Mouse (Mus musculus) neural tube, embryonic 13.5 days (tissue): ENCODE measurements around the gene Hmgcl. TPM values are rescaled to one million over a fixed set of nuclear protein-coding genes. Genes with fewer than 3 reads are reported as not detected.

ENCODE experiments used
- ATAC-seq: fragments of 200-750 bp; cut with Nextera tagmentation; 2 replicates; pipeline ENCODE4 v1.8.0; 2017; ENCODE audit warnings: low read depth, mild to moderate bottlenecking, moderate TSS enrichment, moderate library complexity
- H3K27ac ChIP-seq: fragments of 300-500 bp; sonication (generic); replicated peaks from 2 replicates; pipeline ENCODE4 v1.5.1; 2015; ENCODE audit warnings: moderate library complexity, mild to moderate bottlenecking, inconsistent platforms
- H3K27me3 ChIP-seq: fragments of 300-500 bp; sonication (generic); 2 replicates; pipeline ENCODE4 v1.6.1; 2015; ENCODE audit warnings: mild to moderate bottlenecking, inconsistent platforms
- H3K36me3 ChIP-seq: fragments of 300-500 bp; sonication (generic); 2 replicates; pipeline ENCODE4 v1.6.1; 2015; ENCODE audit warnings: mild to moderate bottlenecking, inconsistent platforms
- H3K4me1 ChIP-seq: fragments of 300-500 bp; sonication (generic); replicated peaks from 2 replicates; pipeline ENCODE4 v1.6.1; 2015; ENCODE audit warnings: inconsistent platforms
- H3K4me2 ChIP-seq: fragments of 300-500 bp; sonication (generic); 2 replicates; pipeline ENCODE4 v1.6.1; 2015; ENCODE audit warnings: inconsistent platforms, mild to moderate bottlenecking, moderate library complexity
- H3K4me3 ChIP-seq: fragments of 300-500 bp; sonication (generic); 2 replicates; pipeline ENCODE4 v1.5.1; 2015; ENCODE audit warnings: mild to moderate bottlenecking, inconsistent platforms
- H3K9ac ChIP-seq: fragments of 300-500 bp; sonication (generic); 2 replicates; pipeline ENCODE4 v1.6.1; 2015; ENCODE audit warnings: moderate library complexity, mild to moderate bottlenecking, inconsistent platforms
- H3K9me3 ChIP-seq: fragments of 300-500 bp; sonication (generic); 2 replicates; pipeline ENCODE4 v1.6.1; 2016; ENCODE audit warnings: inconsistent platforms
- WGBS: fragments of 180-500 bp; shearing (Covaris S2); methylation state at CpG from one replicate; pipeline ENCODE4 v1.1.7; 2015; 5-methylcytosine and 5-hydroxymethylcytosine counted together
- polyA plus RNA-seq: library from polyadenylated mRNA; unstranded; fragments of >200 nt; fragmentation: Nextera tagmentation; extraction: Ambion mirVana; gene quantifications from 2 replicates; pipeline ENCODE4 v1.2.1, GENCODE M21; 2015

The Hmgcl gene
- polyA plus RNA-seq, 1 experiment from 2014 or later: 59.6 TPM

DNA sequence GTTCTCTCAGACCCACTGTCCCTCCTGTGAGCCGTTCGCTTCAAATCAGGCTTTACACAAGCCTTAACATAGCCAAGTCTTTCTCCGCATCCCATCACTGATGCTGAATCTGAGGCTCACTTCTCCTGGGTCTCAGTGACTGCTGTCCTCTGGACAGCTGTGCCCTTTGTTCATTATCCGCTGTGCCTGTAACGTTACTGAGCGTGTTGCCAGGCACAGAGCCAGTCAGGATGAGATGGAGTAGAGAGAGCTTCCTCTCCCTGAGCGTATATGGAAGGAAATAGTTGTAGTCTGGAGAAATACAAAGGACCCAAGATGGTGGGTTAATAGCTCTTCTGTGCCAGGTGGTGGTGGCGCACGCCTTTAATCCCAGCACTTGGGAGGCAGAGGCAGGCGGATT, 3.2 kb downstream of the Hmgcl start:
- Histone ChIP-seq H3K27ac (no peak overlapping the region), H3K27me3 (no peaks in the 10 kb centered on the region), H3K4me1 (peaks cover 33% of the 10 kb centered on the region), H3K9me3 (0 out of 2 replicates have a peak, but pooled peaks cover 4% of the 10 kb centered on the region), H3K36me3 (peaks cover 29% of the 10 kb centered on the region), H3K4me3 (no peak overlapping the region), H3K4me2 (no peak overlapping the region), H3K9ac (no peak overlapping the region)
- WGBS: 82% methylated on average over 10 of the region's 10 CpGs
- no peak for ATAC-seq

DNA sequence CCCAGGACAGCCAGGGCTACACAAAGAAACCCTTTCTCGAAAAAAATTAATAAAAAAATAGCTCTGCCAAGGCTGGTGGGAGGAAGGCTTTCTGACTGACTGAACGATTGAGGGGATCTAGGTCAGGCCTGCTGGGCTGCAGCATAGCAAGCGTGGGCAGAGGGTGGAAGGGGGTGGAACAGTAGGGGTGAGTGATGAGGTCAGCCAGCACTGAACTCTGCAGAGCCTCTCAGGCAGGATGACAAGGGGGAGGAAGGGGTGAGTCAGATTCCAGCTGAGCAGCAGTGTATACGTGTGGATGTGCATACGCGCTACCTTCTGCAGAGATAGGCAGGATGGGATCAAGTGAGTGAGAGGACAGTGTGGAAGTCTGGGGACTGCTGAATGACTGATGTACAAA, 3.7 kb downstream of the Hmgcl start:
- Histone ChIP-seq H3K9me3 (0 out of 2 replicates have a peak, but pooled peaks cover 4% of the 10 kb centered on the region), H3K36me3 (peaks cover 33% of the 10 kb centered on the region), H3K27me3 (no peaks in the 10 kb centered on the region), H3K27ac (no peak overlapping the region), H3K9ac (no peak overlapping the region), H3K4me2 (no peak overlapping the region), H3K4me1 (peaks cover 33% of the 10 kb centered on the region), H3K4me3 (no peak overlapping the region)
- 70% methylated on average over 6 of the region's 6 CpGs for WGBS
- ATAC-seq: no peak

DNA sequence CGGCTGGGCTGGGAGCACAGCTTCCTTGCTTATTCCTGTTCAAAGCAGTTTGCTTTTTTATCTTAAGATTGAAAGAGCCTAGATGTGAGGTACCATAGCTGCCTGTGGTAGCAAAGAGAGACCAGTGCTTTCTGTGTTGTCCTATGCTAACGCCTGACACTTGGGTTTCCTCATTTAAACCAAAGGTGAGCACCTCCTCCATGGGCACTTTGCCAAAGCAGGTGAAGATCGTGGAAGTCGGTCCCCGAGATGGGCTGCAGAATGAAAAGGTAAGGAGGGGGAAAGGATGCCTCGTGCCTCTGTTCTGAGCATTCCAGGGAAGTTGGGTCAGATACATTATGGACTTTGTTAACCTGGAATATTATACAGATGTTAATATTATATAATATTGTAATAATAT, 4.1 kb downstream of the Hmgcl start:
- Histone ChIP-seq H3K27ac (no peak overlapping the region), H3K36me3 (peaks cover 38% of the 10 kb centered on the region), H3K4me1 (peaks cover 33% of the 10 kb centered on the region), H3K9ac (no peak overlapping the region), H3K27me3 (no peaks in the 10 kb centered on the region), H3K9me3 (0 out of 2 replicates have a peak, but pooled peaks cover 4% of the 10 kb centered on the region), H3K4me3 (no peak overlapping the region), H3K4me2 (no peak overlapping the region)
- no peak for ATAC-seq
- 86% methylated on average over 6 of the region's 6 CpGs for WGBS

DNA sequence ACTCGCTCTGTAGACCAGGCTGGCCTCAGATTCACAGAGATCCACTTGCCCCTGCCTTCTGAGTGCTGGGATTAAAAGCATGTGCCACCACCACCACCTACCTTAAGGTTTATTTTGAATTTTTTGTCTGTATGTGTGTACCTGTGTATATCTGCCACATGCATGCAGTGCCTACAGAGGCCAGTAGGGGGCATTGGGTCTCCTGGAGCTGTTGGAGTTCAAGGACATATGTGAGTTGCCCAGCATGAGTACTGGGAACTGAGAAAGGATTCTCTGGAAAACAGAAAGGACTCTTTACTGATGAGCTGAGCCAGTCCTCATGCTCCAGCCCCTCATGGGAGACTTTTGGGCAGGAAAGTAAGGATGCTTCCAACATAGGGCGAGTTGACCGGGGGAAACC, 5.3 kb downstream of the Hmgcl start:
- peaks cover 48% of the 10 kb centered on the region for H3K36me3 ChIP-seq
- H3K9ac ChIP-seq: no peak overlapping the region
- no peaks in the 10 kb centered on the region for H3K27me3 ChIP-seq
- no peak overlapping the region for H3K4me3 ChIP-seq
- 95% methylated on average over 3 of the region's 3 CpGs for WGBS
- 0 out of 2 replicates have a peak, but pooled peaks cover 4% of the 10 kb centered on the region for H3K9me3 ChIP-seq
- peaks cover 28% of the 10 kb centered on the region for H3K4me1 ChIP-seq
- no peak overlapping the region for H3K27ac ChIP-seq
- ATAC-seq: no peak
- H3K4me2 ChIP-seq: no peak overlapping the region

DNA sequence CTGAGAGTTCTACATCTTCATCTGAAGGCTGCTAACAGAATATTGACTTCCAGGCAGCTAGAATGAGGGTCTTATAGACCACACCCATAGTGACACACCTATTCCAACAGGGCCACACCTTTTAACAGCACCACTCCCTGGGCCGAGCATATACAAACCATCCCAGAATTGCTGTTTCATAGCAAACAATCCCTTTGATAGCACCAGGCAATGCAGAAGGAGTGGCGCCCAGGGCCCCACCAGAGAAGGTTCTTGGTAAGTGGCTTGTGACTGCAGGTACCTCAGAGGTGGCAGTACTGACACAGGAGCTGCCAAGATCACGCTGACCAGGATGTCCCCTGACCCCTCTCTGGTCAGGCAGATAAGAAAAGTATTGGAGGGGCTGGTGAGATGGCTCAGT, 6.9 kb downstream of the Hmgcl start:
- peaks cover 14% of the 10 kb centered on the region for H3K4me1 ChIP-seq
- ATAC-seq: no peak
- no peak overlapping the region for H3K4me3 ChIP-seq
- H3K36me3 ChIP-seq: peaks cover 61% of the 10 kb centered on the region
- no peak overlapping the region for H3K27ac ChIP-seq
- WGBS: 95% methylated on average over 3 of the region's 3 CpGs
- H3K27me3 ChIP-seq: no peaks in the 10 kb centered on the region
- 0 out of 2 replicates have a peak, but pooled peaks cover 4% of the 10 kb centered on the region for H3K9me3 ChIP-seq
- H3K4me2 ChIP-seq: no peak overlapping the region
- H3K9ac ChIP-seq: no peak overlapping the region

DNA sequence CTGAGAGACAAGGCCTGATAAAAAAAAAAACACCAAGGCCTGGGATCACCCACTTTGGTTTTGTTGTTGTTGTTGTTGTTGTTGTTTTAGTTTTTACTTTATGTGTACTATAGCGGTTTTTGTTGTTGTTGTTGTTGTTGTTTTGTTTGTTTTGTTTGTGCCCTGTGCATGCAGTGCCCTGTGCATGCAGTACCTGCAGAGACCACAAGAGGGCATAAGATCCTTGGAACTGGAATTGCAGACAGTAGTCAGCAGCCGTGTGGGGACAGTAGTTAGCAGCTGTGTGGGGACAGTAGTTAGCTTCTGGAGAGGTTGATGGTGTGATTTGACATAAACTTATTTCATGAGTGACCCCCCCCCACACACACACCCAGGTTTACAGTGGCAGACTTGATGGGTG, 8.0 kb downstream of the Hmgcl start:
- peaks cover 71% of the 10 kb centered on the region for H3K36me3 ChIP-seq
- H3K4me3 ChIP-seq: no peak overlapping the region
- 0 out of 2 replicates have a peak, but pooled peaks cover 6% of the 10 kb centered on the region for H3K4me1 ChIP-seq
- ATAC-seq: no peak
- H3K4me2 ChIP-seq: no peak overlapping the region
- H3K9ac ChIP-seq: no peak overlapping the region
- no peaks in the 10 kb centered on the region for H3K27me3 ChIP-seq
- H3K9me3 ChIP-seq: 0 out of 2 replicates have a peak, but pooled peaks cover 4% of the 10 kb centered on the region
- H3K27ac ChIP-seq: no peak overlapping the region
- 13% methylated on average over 2 of the region's 2 CpGs for WGBS

DNA sequence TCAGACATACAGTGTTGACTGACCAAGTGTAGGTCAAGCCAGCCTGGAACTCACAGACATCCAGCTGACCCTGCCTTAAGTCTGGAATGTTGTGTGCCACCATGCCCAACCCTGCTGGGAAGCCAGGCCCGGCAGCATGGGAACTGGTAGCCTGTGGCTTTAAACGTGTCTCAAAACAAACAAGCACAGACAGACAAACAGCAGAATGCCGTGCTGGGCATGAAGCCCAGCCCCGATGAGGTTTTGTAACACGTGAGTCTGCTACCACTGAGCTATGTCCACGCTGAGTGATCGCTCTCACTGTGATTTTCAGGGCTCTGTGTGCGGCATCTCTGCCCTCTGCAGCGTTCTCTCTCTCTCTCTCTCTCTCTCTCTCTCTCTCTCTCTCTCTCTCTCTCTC, 9.6 kb downstream of the Hmgcl start:
- no peak for ATAC-seq
- H3K9me3 ChIP-seq: 0 out of 2 replicates have a peak, but pooled peaks cover 4% of the 10 kb centered on the region
- H3K4me1 ChIP-seq: no peaks in the 10 kb centered on the region
- H3K4me2 ChIP-seq: no peak overlapping the region
- no peak overlapping the region for H3K9ac ChIP-seq
- H3K4me3 ChIP-seq: no peak overlapping the region
- no peaks in the 10 kb centered on the region for H3K27me3 ChIP-seq
- 87% methylated on average over 9 of the region's 9 CpGs for WGBS
- H3K27ac ChIP-seq: no peak overlapping the region
- peaks cover 86% of the 10 kb centered on the region for H3K36me3 ChIP-seq

DNA sequence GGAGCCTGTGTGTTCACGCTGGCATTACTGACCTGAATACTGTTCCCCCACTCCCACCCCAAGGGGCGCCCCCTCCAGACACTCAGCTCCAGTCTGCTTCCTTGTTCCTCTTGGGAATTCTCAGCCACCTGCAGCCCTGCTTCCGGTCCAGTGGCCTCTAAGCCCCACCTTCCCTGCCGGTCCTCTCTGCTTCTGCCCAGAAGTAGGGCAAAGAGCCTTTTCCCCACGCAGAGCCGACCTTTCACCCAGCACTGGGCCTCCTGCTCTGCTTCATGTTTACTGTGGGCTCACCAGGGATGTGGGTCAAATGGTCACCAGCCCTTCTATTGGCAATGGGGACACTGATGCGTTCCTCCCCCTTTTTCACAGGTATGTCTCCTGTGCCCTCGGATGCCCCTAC, 12.1 kb downstream of the Hmgcl start:
- H3K27ac ChIP-seq: no peak overlapping the region
- H3K27me3 ChIP-seq: no peaks in the 10 kb centered on the region
- H3K9ac ChIP-seq: no peak overlapping the region
- H3K4me1 ChIP-seq: peaks cover 7% of the 10 kb centered on the region
- H3K36me3 ChIP-seq: peaks cover 75% of the 10 kb centered on the region
- H3K9me3 ChIP-seq: no peaks in the 10 kb centered on the region
- no peak for ATAC-seq
- H3K4me3 ChIP-seq: no peak overlapping the region
- 61% methylated on average over 8 of the region's 8 CpGs for WGBS
- no peak overlapping the region for H3K4me2 ChIP-seq

DNA sequence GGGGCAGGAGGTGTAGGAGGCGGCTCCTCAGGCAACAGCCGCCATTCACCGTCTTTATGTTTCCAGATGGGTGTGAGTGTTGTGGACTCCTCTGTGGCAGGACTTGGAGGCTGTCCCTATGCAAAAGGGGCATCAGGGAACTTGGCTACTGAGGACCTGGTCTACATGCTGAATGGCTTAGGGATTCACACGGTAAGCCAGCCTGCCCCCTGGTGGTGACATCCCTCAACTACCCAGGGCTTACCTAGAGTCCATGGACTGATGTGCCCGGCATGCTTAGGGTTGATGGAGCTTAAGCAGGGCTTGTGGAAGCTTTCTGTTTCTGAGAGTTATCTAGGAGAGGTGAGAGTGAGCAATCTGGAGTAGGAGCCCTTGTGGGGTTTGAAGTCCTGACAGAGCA, 14.5 kb downstream of the Hmgcl start:
- WGBS: 25% methylated on average over 5 of the region's 5 CpGs
- Histone ChIP-seq H3K4me2 (no peak overlapping the region), H3K36me3 (peaks cover 65% of the 10 kb centered on the region)

DNA sequence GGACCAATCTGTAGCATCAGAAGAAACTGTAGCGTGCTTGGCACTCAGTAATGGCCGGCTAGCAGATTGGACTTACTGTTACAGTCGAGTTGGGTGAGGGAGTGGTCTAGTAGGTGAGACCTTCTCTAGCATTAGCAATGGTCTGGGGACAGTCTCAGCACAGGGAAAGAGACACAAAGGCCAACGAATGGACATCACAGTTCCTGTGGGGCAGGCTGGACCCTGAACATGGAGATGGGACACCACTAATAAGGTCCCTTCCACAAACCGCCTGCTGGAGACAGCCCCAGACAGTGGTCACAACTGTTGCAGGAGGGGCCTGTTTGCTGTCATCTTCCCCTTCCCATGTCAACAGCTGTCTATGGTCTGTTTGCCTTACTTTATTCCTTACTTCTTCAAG, 15.5 kb downstream of the Hmgcl start:
- no peak overlapping the region for H3K4me3 ChIP-seq

More for the DNA sequence above, 14.5 kb downstream of the Hmgcl start:
- Histone ChIP-seq H3K9me3 (no peaks in the 10 kb centered on the region), H3K9ac (no peak overlapping the region), H3K27me3 (no peaks in the 10 kb centered on the region), H3K4me1 (peaks cover 22% of the 10 kb centered on the region), H3K4me3 (no peak overlapping the region), H3K27ac (no peak overlapping the region)
- ATAC-seq: no peak

DNA sequence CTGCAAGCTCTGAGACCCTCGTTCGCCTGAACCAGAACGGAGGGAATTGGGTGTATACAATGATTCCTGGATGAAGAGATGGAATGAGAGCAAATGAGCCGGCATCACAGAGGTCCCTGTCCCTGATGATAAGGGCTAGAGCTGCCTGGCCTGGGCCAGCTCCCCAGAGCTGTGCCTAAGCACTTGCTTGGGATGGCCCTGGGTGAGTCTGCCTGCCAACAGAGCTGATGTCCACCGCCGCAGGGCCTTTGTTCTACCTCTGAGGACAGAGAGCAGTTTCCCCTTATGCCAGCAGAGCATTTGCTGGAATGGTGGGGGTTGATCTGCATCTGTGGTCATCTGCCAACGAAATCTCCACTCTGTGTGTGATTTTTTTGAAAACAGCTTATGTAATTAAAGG, 15.9 kb downstream of the Hmgcl start:
- no peaks in the 10 kb centered on the region for H3K9me3 ChIP-seq
- peaks cover 22% of the 10 kb centered on the region for H3K4me1 ChIP-seq
- WGBS: 89% methylated on average over 7 of the region's 7 CpGs
- no peak overlapping the region for H3K9ac ChIP-seq
- no peak overlapping the region for H3K27ac ChIP-seq
- H3K36me3 ChIP-seq: peaks cover 69% of the 10 kb centered on the region
- no peak for ATAC-seq
- H3K27me3 ChIP-seq: no peaks in the 10 kb centered on the region
- no peak overlapping the region for H3K4me2 ChIP-seq
- no peak overlapping the region for H3K4me3 ChIP-seq

More for the DNA sequence above, 15.5 kb downstream of the Hmgcl start:
- no peak overlapping the region for H3K27ac ChIP-seq
- H3K9me3 ChIP-seq: no peaks in the 10 kb centered on the region
- WGBS: 90% methylated on average over 5 of the region's 5 CpGs
- H3K4me2 ChIP-seq: no peak overlapping the region
- H3K27me3 ChIP-seq: no peaks in the 10 kb centered on the region
- no peak for ATAC-seq
- H3K9ac ChIP-seq: no peak overlapping the region
- H3K4me1 ChIP-seq: peaks cover 22% of the 10 kb centered on the region
- peaks cover 66% of the 10 kb centered on the region for H3K36me3 ChIP-seq

DNA sequence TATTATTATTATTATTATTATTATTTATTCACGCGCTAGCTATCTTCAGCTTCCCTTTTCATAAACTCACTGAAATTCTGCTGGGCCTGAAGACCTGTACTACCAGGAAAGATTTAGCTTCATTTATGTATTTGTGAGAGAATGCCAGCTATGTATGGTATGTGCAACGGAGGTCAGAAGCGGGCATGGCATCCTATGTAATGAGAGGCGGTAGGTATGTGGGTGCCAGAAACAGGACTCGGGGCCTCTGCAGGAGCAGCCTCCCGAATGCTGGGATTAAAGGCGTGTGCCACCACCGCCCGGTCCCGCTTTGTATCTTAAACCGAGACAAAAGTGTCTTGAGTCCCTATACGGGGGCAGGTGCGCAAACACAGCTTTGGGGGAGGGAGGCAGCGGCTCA, 16.7 kb downstream of the Hmgcl start:
- Histone ChIP-seq H3K4me3 (peak overlapping the region; percentile 65), H3K27ac (peak overlapping the region; percentile 92), H3K36me3 (peaks cover 69% of the 10 kb centered on the region), H3K27me3 (no peaks in the 10 kb centered on the region), H3K4me2 (peak overlapping the region; percentile 91), H3K9me3 (no peaks in the 10 kb centered on the region), H3K9ac (peak overlapping the region; percentile 82), H3K4me1 (peaks cover 22% of the 10 kb centered on the region)
- WGBS: 6% methylated on average over 15 of the region's 15 CpGs
- no peak; the same call in 1 of the 2 replicates for ATAC-seq

DNA sequence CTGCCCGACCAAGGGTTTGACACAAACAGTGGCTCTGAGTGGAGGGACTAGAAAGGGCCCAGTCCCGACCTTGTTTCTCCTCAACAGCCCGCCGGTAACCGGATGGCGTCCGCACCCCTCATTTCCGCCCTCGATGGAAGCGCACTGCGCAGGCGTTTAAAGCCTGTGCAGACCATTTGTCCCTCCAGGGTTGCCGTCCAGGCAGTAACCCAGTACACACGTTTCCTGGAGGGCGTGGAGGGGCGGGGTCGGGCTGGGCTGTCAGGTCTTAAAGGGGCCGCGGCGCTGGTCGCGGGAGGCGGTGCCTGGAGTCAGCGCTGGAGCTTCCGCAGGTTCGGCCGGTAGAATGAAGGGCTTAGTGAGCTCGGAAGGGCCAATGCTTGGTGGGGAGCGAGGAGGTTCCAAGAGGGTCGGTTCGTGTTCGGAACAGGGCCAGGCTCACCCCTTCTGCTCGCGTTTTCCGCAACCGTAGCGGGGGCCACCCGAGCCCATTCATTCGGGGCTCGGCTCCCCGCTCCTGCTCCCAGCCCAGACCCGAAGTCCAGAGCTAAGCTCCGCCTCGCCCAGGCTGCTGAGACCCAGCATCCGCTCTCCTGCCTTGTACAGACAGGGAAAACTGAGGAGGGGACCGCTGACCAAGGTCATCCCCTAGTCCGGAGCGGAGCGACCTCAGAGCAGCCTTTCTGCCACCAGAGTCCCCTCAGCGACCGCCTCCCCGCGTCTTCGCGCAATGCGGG, 17.4 kb downstream of the Hmgcl start, which contains the start of gene Gale:
TSS of gene Gale (plus strand) at position 271 of the 737 bp plus-strand sequence.
- peaks cover 22% of the 10 kb centered on the region for H3K4me1 ChIP-seq
- H3K27me3 ChIP-seq: no peaks in the 10 kb centered on the region
- H3K4me2 ChIP-seq: peak within 1 kb of the TSS; percentile 91
- peak; percentile 93 for ATAC-seq
- under 1% methylated on average over 56 of the region's 56 CpGs for WGBS
- peak within 1 kb of the TSS; percentile 65 for H3K4me3 ChIP-seq
- peaks cover 70% of the 10 kb centered on the region for H3K36me3 ChIP-seq
- H3K27ac ChIP-seq: peak within 1 kb of the TSS; percentile 92
- no peaks in the 10 kb centered on the region for H3K9me3 ChIP-seq
- H3K9ac ChIP-seq: peak within 1 kb of the TSS; percentile 83
